Mouse (Mus musculus) neutrophil, adult 83 days (primary cell): Measurements from ENCODE around the gene Gcsam. TPM values are rescaled to one million over a fixed set of nuclear protein-coding genes. Genes with fewer than 3 reads are reported as not detected.

Source experiments
- total RNA-seq, 2 experiments: library from RNA; stranded (reverse); gene quantifications; one replicate each; pipeline ENCODE4 v1.2.4; 2023

Gene Gcsam
- total RNA-seq, result under 1 TPM; 0.11 to 0.42 TPM

GRCm38 (mm10) chr16:45610267-45610666 lies at the start of gene Gcsam:
TSS of gene Gcsam (plus strand) at chr16:45610380.

GRCm38 (mm10) chr16:45653934-45654332 lies 43.8 kb downstream of the Gcsam start, which contains the start of gene BC016579:
TSS of gene BC016579 (minus strand) at chr16:45654068.

Other genes with a start within 250 kb of the Gcsam start
- under 1 TPM; 0.15 to 0.57 TPM for gene Cd200, start 201.3 kb upstream of the Gcsam start, total RNA-seq
- gene Gm609, start 117.4 kb upstream of the Gcsam start, total RNA-seq, result not detected
- not detected for gene Gm17783, start 78.3 kb upstream of the Gcsam start, total RNA-seq
- not detected for gene Slc9c1, start 75.1 kb upstream of the Gcsam start, total RNA-seq
- not detected for gene BC016579, start 43.7 kb downstream of the Gcsam start, total RNA-seq
- not detected for gene Tmprss7, start 83.3 kb downstream of the Gcsam start, total RNA-seq
- gene Tagln3, start 114.2 kb downstream of the Gcsam start, total RNA-seq, result under 1 TPM in 1 of 2 experiments, not detected in 1; 0.77 TPM
- 10 to 100 TPM; 16.9 to 19.0 TPM for gene Abhd10, start 132.6 kb downstream of the Gcsam start, total RNA-seq